In genomic region chr7:28464416-28465212, GRCm38 (mm10) we compare ENCODE assay signal across 8 mouse cellular contexts. TPM values are rescaled to one million over a fixed set of nuclear protein-coding genes. Genes with fewer than 3 reads are reported as not detected.
DNase-seq lines count a peak whose midpoint lies in the region; TF ChIP-seq lines count a peak whose summit lies in the region.

No protein-coding gene starts in this region.

- TF ChIP-seq POLR2A in lung, adult 2 months (IDR thresholded peaks at IDR 0.05; ENCODE audit: borderline replicate concordance, extremely low read depth, low read depth, low read length), result no peak

- 56% methylated on average over 10 of the region's 10 CpGs for WGBS in lung, adult 2 months

- DNase-seq in thymus, postnatal 0 days (ENCODE audit: low spot score), result peak; percentile 50
- no peak for DNase-seq in thymus, postnatal 10 days (ENCODE audit: low spot score in 2 of 2)
- DNase-seq in cerebellum, adult 9-10 months, result peak; percentile 94
- DNase-seq in gonadal fat pad, adult 2 months (ENCODE audit: low read depth), result peak; percentile 57
- DNase-seq in layer of hippocampus, adult 18-20 months (ENCODE audit: low spot score in 2 of 2), result peak; percentile 88 to 94
- DNase-seq in lung, adult 2 months, result peak; percentile 65
- DNase-seq in right cerebral cortex, adult 18-20 months, result peak; percentile 95
- no peak for DNase-seq in gastrocnemius, postnatal 36 days

- no peak overlapping the region for H3K4me3 ChIP-seq in lung, adult 2 months (replicated peaks; ENCODE audit: extremely low read depth, low read depth, low read length)

- TF ChIP-seq CTCF in lung, adult 2 months (IDR thresholded peaks at IDR 0.05; ENCODE audit: insufficient read depth, low read length), result no peak

- H3K4me1 ChIP-seq in lung, adult 2 months (ENCODE audit: control insufficient read depth, insufficient read depth, low read length), result no peaks in the 10 kb centered on the region

- intact Hi-C loops in gastrocnemius, postnatal 36 days (cut with DNase I), result no loop called here

RNA-seq across cellular contexts. Expression of gene Lrfn1, which starts 12.8 kb away (rescaled TPM):
- 0.86 and 1.1 TPM in 2 replicates for polyA plus RNA-seq in thymus, postnatal 0 days (2015; fragmentation: Nextera tagmentation; extraction: Ambion mirVana)
- 6.6 and 7.1 TPM in 2 replicates for polyA plus RNA-seq in gonadal fat pad, adult 2 months (2012; rRNA removed)
- total RNA-seq in layer of hippocampus, adult 18-20 months (2021), result 10 to 100 TPM; 75.5 to 81.1 TPM
- 5.5 and 7.0 TPM in 2 replicates for polyA plus RNA-seq in lung, adult 2 months (2012; rRNA removed)
- total RNA-seq in gastrocnemius, postnatal 36 days (2021), result under 1 TPM; 0.20 to 0.30 TPM

RNA-seq across cellular contexts. Expression of gene Gmfg, which starts 27.4 kb away (rescaled TPM):
- 777 and 920 TPM in 2 replicates for polyA plus RNA-seq in thymus, postnatal 0 days (2015; fragmentation: Nextera tagmentation; extraction: Ambion mirVana)
- polyA plus RNA-seq in gonadal fat pad, adult 2 months (2012; rRNA removed), result 8.6 and 10.3 TPM in 2 replicates
- 1 to 10 TPM; 2.2 to 2.4 TPM for total RNA-seq in layer of hippocampus, adult 18-20 months (2021)
- polyA plus RNA-seq in lung, adult 2 months (2012; rRNA removed), result 24.2 and 24.3 TPM in 2 replicates
- 1 to 10 TPM; 2.2 to 4.4 TPM for total RNA-seq in gastrocnemius, postnatal 36 days (2021)

RNA-seq across cellular contexts. Expression of gene Ifnl2, which starts 45.6 kb away (rescaled TPM):
- 0.30 TPM in 1 of 2 replicates, not detected in the other for polyA plus RNA-seq in thymus, postnatal 0 days (2015; fragmentation: Nextera tagmentation; extraction: Ambion mirVana)
- not detected in 2 replicates for polyA plus RNA-seq in gonadal fat pad, adult 2 months (2012; rRNA removed)
- total RNA-seq in layer of hippocampus, adult 18-20 months (2021), result not detected
- not detected in 2 replicates for polyA plus RNA-seq in lung, adult 2 months (2012; rRNA removed)
- total RNA-seq in gastrocnemius, postnatal 36 days (2021), result not detected

RNA-seq across cellular contexts. Expression of gene Ifnl3, which starts 58.0 kb away (rescaled TPM):
- 0.26 and 0.34 TPM in 2 replicates for polyA plus RNA-seq in thymus, postnatal 0 days (2015; fragmentation: Nextera tagmentation; extraction: Ambion mirVana)
- polyA plus RNA-seq in gonadal fat pad, adult 2 months (2012; rRNA removed), result not detected in 2 replicates
- not detected for total RNA-seq in layer of hippocampus, adult 18-20 months (2021)
- polyA plus RNA-seq in lung, adult 2 months (2012; rRNA removed), result not detected in 2 replicates
- total RNA-seq in gastrocnemius, postnatal 36 days (2021), result not detected

Comparison
In these comparisons a context has a peak if more than half of its experiments do, and no peak if none do; other contexts are left out.
1. DNase-seq: peak in thymus, postnatal 0 days (single experiment), cerebellum, adult 9-10 months (single experiment), gonadal fat pad, adult 2 months (single experiment), layer of hippocampus, adult 18-20 months (2 of 2), lung, adult 2 months (single experiment) and right cerebral cortex, adult 18-20 months (single experiment); none in thymus, postnatal 10 days (0 of 2) and gastrocnemius, postnatal 36 days (0 of 2).
2. RNA of gene Gmfg, which starts 27.4 kb away (polyA plus RNA-seq): 777 to 920 TPM in thymus, postnatal 0 days; 24.2 to 24.3 TPM in lung, adult 2 months and 8.6 to 10.3 TPM in gonadal fat pad, adult 2 months; every median in the first group is over 10 times any median in the second.